Mouse (Mus musculus) midbrain, embryonic 11.5 days (tissue): ENCODE measurements around the gene Resp18. TPM values are rescaled to one million over a fixed set of nuclear protein-coding genes. Genes with fewer than 3 reads are reported as not detected.

ENCODE experiments used
- ATAC-seq: fragments of 200-750 bp; cut with Nextera tagmentation; 2 replicates; pipeline ENCODE4 v1.8.0; 2017; ENCODE audit warnings: moderate TSS enrichment, moderate library complexity; ENCODE audit not compliant: low FRiP score
- DNase-seq: peaks from one replicate; pipeline ENCODE4 v3.0.0; 2015; ENCODE audit warnings: low spot score; ENCODE audit errors: missing footprints
- H3K27ac ChIP-seq: fragments of 300-500 bp; sonication (generic); 2 replicates; pipeline ENCODE4 v1.5.1; 2014; ENCODE audit warnings: low read depth, low read length
- H3K27me3 ChIP-seq: fragments of 300-500 bp; sonication (generic); 2 replicates; pipeline ENCODE4 v1.6.1; 2014; ENCODE audit warnings: mild to moderate bottlenecking, low read length, moderate library complexity, mixed read lengths; ENCODE audit not compliant: control insufficient read depth, insufficient read depth
- H3K36me3 ChIP-seq: fragments of 300-500 bp; sonication (generic); 2 replicates; pipeline ENCODE4 v1.6.1; 2014; ENCODE audit warnings: mild to moderate bottlenecking, low read length, moderate library complexity, mixed read lengths; ENCODE audit not compliant: control insufficient read depth, insufficient read depth
- H3K4me1 ChIP-seq: fragments of 300-500 bp; sonication (generic); 2 replicates; pipeline ENCODE4 v1.6.1; 2014; ENCODE audit warnings: low read length; ENCODE audit not compliant: control insufficient read depth, insufficient read depth
- H3K4me2 ChIP-seq: fragments of 300-500 bp; sonication (generic); 2 replicates; pipeline ENCODE4 v1.6.1; 2014; ENCODE audit warnings: mild to moderate bottlenecking, moderate library complexity
- H3K4me3 ChIP-seq: fragments of 300-500 bp; sonication (generic); 2 replicates; pipeline ENCODE4 v1.5.1; 2014; ENCODE audit warnings: low read depth, low read length
- H3K9ac ChIP-seq: fragments of 300-500 bp; sonication (generic); 2 replicates; pipeline ENCODE4 v1.6.1; 2014; ENCODE audit warnings: low read length
- H3K9me3 ChIP-seq: fragments of 300-500 bp; sonication (generic); 2 replicates; pipeline ENCODE4 v1.6.1; 2016; ENCODE audit warnings: low read length; ENCODE audit not compliant: control insufficient read depth
- WGBS: fragments of 180-500 bp; shearing (Covaris S2); extraction: QIAGEN DNeasy Blood & Tissue Kit; methylation state at CpG from one replicate; pipeline ENCODE4 v1.1.7; 2014; 5-methylcytosine and 5-hydroxymethylcytosine counted together
- polyA plus RNA-seq: library from polyadenylated mRNA; unstranded; fragments of >200 nt; fragmentation: Nextera tagmentation; extraction: Ambion mirVana; gene quantifications from 2 replicates; pipeline ENCODE4 v1.2.1, GENCODE M21; 2014

The Resp18 gene
- 28.5 and 34.8 TPM in 2 replicates for polyA plus RNA-seq

DNA sequence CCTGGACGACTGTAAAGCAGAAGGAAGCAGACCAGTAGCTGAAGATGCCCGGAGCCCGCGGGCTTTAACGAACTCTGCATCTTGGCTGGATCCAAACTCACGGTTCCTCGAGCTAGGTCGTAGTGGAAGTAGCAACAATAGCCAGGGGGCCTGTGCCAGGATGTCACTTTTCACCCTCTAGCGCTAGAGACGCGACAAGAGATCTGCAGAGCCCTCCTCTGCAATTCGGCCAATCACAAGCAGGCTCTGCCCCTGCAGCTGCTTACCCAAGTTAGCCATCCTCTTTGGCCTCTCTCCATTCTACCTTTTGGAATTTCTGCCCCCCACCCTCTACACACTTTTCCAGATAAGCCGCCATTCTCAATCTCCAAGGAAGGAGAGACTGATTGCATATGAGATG, at the start of gene Resp18:
TSS of gene Resp18 (minus strand) at position 188 of the 400 bp plus-strand sequence.
- H3K27ac ChIP-seq: no peak within 1 kb of the TSS
- H3K9ac ChIP-seq: peak within 1 kb of the TSS; percentile 18; the same call in 1 of the 2 replicates
- peak within 1 kb of the TSS; percentile 24 for H3K4me3 ChIP-seq
- H3K4me2 ChIP-seq: peak within 1 kb of the TSS; percentile 37
- no peak for DNase-seq
- 8% methylated on average over 13 of the region's 13 CpGs for WGBS
- no peaks in the 10 kb centered on the region for H3K9me3 ChIP-seq
- no peaks in the 10 kb centered on the region for H3K36me3 ChIP-seq
- ATAC-seq: no peak
- H3K4me1 ChIP-seq: no peaks in the 10 kb centered on the region
- H3K27me3 ChIP-seq: peaks cover 12% of the 10 kb centered on the region

DNA sequence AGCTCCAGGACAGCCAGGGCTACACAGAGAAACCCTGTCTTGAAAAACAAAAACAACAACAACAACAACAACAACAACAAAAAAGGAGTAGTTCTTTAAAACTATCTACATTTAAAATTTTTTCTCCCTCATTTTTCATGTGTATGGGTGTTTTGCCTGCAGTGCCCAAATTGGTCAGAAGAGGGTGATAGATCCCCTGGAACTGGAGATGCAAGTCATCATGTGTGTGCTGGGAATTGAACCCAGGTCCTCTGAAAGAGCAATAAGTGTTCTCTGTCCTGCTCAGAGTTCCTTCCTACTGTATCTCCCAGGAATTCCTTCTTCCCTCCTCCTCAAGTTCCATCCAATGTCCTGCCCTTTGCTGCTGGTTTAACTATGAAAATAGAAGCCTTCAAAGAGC, 49.2 kb upstream of the Resp18 start:
- no peak overlapping the region for H3K4me3 ChIP-seq
- H3K27me3 ChIP-seq: no peaks in the 10 kb centered on the region
- H3K4me1 ChIP-seq: no peaks in the 10 kb centered on the region
- DNase-seq (peak; percentile 59), ATAC-seq (no peak)
- no peak overlapping the region for H3K9ac ChIP-seq
- no peak overlapping the region for H3K4me2 ChIP-seq
- H3K27ac ChIP-seq: no peak overlapping the region
- no peaks in the 10 kb centered on the region for H3K36me3 ChIP-seq
- no peaks in the 10 kb centered on the region for H3K9me3 ChIP-seq

DNA sequence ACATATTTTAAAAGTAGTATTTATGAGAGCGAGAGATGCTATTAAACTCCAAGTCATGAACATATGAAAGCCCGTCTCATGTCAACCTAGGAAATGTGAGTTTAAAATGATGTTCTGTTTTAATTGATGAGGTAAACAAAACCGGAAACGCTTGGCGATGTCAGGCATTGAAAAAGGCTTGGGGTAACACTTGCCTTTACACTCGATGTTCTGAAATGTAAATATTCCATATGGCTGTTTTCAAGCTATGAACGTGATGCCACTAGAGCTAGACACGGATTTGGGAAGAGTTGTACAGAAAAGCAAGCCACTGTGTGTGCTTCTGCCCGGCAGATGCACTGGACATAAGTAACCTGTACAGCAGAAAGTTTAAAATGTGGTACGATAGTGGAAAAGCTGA, 41.0 kb upstream of the Resp18 start:
- Histone ChIP-seq H3K4me3 (no peak overlapping the region), H3K36me3 (peaks cover 3% of the 10 kb centered on the region; the same call in 1 of the 2 replicates), H3K9me3 (no peaks in the 10 kb centered on the region), H3K27ac (no peak overlapping the region), H3K4me2 (no peak overlapping the region), H3K9ac (no peak overlapping the region), H3K4me1 (peaks cover 9% of the 10 kb centered on the region), H3K27me3 (no peaks in the 10 kb centered on the region)
- 91% methylated on average over 10 of the region's 10 CpGs for WGBS
- no peak for DNase-seq
- ATAC-seq: no peak

DNA sequence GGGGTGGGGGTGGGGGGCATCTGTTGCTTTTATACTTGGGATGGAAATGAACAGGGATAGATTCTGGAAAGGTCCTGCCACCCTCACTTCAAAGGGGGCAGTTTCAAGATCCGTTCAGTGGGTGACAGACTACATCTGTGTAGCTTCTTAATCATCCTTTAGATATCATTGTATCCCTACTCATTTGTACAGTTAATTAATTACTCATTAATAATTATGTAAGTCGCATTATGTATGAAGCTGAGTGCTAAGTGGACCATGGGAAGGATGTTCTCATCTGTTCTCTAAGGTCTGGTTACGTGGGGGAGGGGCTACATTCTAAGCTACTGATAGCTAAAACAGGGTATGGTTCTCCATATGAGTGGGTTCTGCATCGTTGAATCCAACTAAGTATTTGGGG, 40.5 kb upstream of the Resp18 start:
- Histone ChIP-seq H3K27me3 (no peaks in the 10 kb centered on the region), H3K9me3 (no peaks in the 10 kb centered on the region), H3K4me3 (no peak overlapping the region), H3K27ac (no peak overlapping the region), H3K4me2 (no peak overlapping the region), H3K4me1 (peaks cover 9% of the 10 kb centered on the region), H3K36me3 (peaks cover 3% of the 10 kb centered on the region; the same call in 1 of the 2 replicates), H3K9ac (no peak overlapping the region)
- no peak for ATAC-seq
- no peak for DNase-seq
- 93% methylated on average over 4 of the region's 4 CpGs for WGBS

DNA sequence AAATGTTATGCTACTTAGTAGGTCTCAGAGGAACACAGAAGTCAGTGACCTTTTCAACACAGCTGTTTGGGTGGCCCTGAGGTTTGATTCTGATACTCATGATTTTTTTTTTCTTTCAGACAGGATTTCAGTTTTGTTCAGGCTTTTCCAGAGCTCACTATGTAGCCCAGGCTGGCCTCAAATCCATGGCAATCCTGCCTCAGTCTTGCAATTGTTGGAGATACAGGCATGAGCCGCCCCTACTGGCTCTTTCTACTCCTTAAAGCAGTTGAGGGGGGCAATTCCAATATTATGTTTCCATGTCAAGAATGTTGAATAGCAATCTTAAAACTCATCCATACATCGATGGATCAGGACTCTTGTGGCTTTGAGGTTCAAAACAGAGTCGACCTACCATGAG, 40.1 kb upstream of the Resp18 start:
- Histone ChIP-seq H3K4me3 (no peak overlapping the region), H3K27me3 (no peaks in the 10 kb centered on the region), H3K9ac (peak overlapping the region; percentile 45), H3K36me3 (peaks cover 6% of the 10 kb centered on the region), H3K4me1 (peaks cover 9% of the 10 kb centered on the region), H3K4me2 (peak overlapping the region; percentile 38; the same call in 1 of the 2 replicates), H3K27ac (peak overlapping the region; percentile 9; the same call in 1 of the 2 replicates), H3K9me3 (no peaks in the 10 kb centered on the region)
- ATAC-seq: no peak
- 74% methylated on average over 3 of the region's 3 CpGs for WGBS
- no peak for DNase-seq

DNA sequence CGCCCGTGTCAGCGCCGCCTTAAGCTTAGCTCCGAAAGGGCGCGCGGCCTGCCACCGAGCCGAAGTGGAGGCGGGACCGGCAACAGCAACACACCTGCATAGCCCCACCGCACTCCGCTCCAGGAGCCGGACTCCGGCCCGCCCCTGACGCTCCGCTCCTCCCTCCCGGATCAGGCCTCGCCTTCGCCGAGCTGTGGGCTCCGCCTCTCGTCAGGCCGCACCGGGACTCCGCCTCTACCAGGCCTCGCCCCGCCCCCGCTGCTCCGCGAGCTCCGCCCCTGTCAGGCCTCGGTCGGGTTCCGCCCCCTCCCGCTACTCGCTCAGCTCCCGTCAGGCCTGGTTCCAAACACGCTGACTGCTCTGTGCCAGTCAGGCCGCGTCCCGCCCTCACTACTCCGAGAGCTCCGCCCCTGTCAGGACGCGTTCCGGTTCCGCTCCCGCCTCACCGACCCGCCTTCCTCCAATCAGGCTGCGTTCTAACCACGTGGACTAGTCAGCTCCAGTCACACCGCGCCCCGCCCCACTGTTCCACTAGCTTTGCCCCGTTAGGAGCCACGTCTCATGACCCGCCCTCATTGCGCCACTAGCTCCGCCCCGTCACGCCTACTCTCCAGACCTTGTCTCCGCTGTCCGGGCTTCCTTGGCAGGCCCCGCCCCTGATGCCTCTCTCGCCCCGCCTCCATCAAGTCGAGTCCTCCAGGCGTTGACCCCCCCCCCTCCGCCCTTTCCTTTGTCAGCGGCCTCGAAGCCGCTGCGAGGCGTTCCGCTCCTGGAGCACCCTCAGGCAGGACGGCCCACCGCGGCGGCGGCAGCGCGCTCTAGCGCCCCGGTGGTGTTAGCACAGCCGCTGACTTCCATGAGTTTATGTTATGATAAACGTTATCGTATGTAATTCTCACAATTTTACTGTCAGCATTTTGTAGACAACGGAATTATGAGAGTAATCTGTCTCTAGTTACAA, 39.3 kb upstream of the Resp18 start, which contains the start of gene Dnpep:
TSS of gene Dnpep (minus strand) at position 750 of the 961 bp plus-strand sequence.
- Histone ChIP-seq H3K36me3 (peaks cover 8% of the 10 kb centered on the region), H3K4me2 (peak within 1 kb of the TSS; percentile 77), H3K9me3 (no peaks in the 10 kb centered on the region), H3K4me3 (peak within 1 kb of the TSS; percentile 58), H3K27me3 (no peaks in the 10 kb centered on the region), H3K4me1 (peaks cover 9% of the 10 kb centered on the region), H3K27ac (peak within 1 kb of the TSS; percentile 80), H3K9ac (peak within 1 kb of the TSS; percentile 79)
- WGBS: under 1% methylated on average over 90 of the region's 92 CpGs
- ATAC-seq (peak; percentile 98), DNase-seq (peak; percentile 100)

DNA sequence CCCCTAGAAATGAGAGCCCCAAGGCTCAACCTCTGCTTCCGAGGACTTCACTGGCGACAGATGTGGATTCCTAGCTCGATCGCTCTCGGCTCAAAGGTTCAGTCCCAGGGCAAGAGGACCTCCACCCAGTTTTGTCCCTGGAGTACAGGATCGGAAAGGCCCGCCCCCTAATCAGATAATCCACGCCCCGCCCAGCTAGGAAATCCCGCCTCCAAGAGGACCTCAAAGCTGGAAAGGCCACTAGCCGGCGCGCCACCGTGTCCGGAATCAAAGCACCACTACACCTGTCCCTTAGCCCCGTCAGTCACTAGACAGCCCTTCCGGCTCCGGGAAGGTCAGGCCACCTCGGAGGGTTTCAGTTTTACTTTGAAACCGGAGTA, 38.6 kb upstream of the Resp18 start:
- peak overlapping the region; percentile 80 for H3K27ac ChIP-seq
- peak; percentile 54 for ATAC-seq
- H3K4me1 ChIP-seq: peaks cover 9% of the 10 kb centered on the region
- DNase-seq: peak; percentile 97
- peak overlapping the region; percentile 79 for H3K9ac ChIP-seq
- H3K27me3 ChIP-seq: no peaks in the 10 kb centered on the region
- under 1% methylated on average over 20 of the region's 20 CpGs for WGBS
- H3K4me3 ChIP-seq: peak overlapping the region; percentile 58
- H3K4me2 ChIP-seq: peak overlapping the region; percentile 77
- peaks cover 8% of the 10 kb centered on the region for H3K36me3 ChIP-seq
- no peaks in the 10 kb centered on the region for H3K9me3 ChIP-seq

DNA sequence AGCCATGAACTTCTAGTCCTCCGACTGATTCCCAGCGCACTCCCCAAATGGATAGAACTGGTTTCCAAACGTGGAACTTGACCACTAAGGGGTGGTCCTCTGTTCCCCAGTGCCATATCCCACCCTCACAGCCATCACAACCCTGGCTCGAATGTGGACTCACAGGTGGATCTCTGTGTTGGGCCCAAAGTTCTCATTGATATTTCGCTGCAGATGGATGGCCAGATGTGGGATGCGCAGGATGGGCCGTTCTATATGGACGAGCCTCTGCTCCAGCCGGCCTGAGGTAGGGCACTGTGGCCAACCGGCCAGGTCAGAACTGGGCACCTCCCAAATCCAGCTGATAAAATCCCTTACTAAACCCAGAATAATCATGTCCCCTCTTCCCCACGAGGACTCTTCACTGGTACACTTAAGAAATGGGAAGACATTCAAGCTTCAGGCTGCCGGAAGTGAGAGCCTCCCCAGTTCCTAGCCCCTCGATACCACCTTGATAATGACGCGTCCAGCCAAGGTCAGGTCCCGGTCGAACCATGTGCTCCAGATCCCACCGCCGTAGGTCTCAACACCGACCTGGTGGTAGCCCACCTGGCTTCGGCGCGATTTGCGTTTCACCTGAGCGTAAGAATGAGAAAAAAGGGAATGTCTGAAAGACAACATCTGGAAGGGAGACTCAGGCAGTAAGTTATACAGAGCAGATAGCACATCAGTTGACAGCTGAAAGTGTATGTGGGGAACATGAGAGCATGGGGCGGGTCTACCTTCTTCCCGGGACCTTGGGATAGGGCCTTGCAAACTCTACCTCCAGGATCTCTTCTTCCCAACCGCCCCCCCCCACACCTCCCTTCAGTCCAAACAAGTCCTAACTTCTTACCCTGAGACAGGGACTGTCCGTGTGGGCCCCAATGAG, 37.5 kb upstream of the Resp18 start:
- H3K27ac ChIP-seq: no peak overlapping the region
- H3K4me2 ChIP-seq: peak overlapping the region; percentile 77
- H3K36me3 ChIP-seq: peaks cover 8% of the 10 kb centered on the region
- peak overlapping the region; percentile 58 for H3K4me3 ChIP-seq
- H3K9ac ChIP-seq: peak overlapping the region; percentile 79
- ATAC-seq (no peak), DNase-seq (no peak)
- H3K9me3 ChIP-seq: no peaks in the 10 kb centered on the region
- 87% methylated on average over 29 of the region's 29 CpGs for WGBS
- peaks cover 9% of the 10 kb centered on the region for H3K4me1 ChIP-seq
- no peaks in the 10 kb centered on the region for H3K27me3 ChIP-seq
